Mouse (Mus musculus) liver, postnatal 0 days (tissue): ENCODE results near the gene Gm17402. TPM values are rescaled to one million over a fixed set of nuclear protein-coding genes. Genes with fewer than 3 reads are reported as not detected.

Experiments used
- ATAC-seq: fragments of 200-750 bp; cut with Nextera tagmentation; 2 replicates; pipeline ENCODE4 v1.8.0; 2017; ENCODE audit warnings: mild to moderate bottlenecking, moderate library complexity
- DNase-seq: peaks from one replicate; pipeline ENCODE4 v3.0.0-alpha.2; 2016
- H3K27ac ChIP-seq: fragments of 300-500 bp; sonication (generic); 2 replicates; pipeline ENCODE4 v1.5.1; 2014; ENCODE audit warnings: antibody characterized with exemption, moderate library complexity, mild to moderate bottlenecking, low read depth
- H3K27me3 ChIP-seq: fragments of 300-500 bp; sonication (generic); 2 replicates; pipeline ENCODE4 v1.6.1; 2014; ENCODE audit warnings: low read length, control low read depth, mixed read lengths; ENCODE audit not compliant: insufficient read depth
- H3K36me3 ChIP-seq: fragments of 300-500 bp; sonication (generic); replicated peaks from 2 replicates; pipeline ENCODE4 v1.6.1; 2014; ENCODE audit warnings: mild to moderate bottlenecking, control low read depth, low read length, moderate library complexity, mixed read lengths; ENCODE audit not compliant: insufficient read depth
- H3K4me1 ChIP-seq: fragments of 300-500 bp; sonication (generic); 2 replicates; pipeline ENCODE4 v1.6.1; 2014; ENCODE audit warnings: antibody characterized with exemption, mild to moderate bottlenecking, control low read depth; ENCODE audit not compliant: insufficient read depth
- H3K4me2 ChIP-seq: fragments of 300-500 bp; sonication (generic); 2 replicates; pipeline ENCODE4 v1.6.1; 2014; ENCODE audit warnings: low read depth, mild to moderate bottlenecking, low read length, moderate library complexity, mixed read lengths
- H3K4me3 ChIP-seq: fragments of 300-500 bp; sonication (generic); 2 replicates; pipeline ENCODE4 v1.5.1; 2014; ENCODE audit warnings: low read depth, low read length
- H3K9ac ChIP-seq: fragments of 300-500 bp; sonication (generic); replicated peaks from 2 replicates; pipeline ENCODE4 v1.6.1; 2014; ENCODE audit warnings: mild to moderate bottlenecking, moderate library complexity
- H3K9me3 ChIP-seq: fragments of 300-500 bp; sonication (generic); 2 replicates; pipeline ENCODE4 v1.6.1; 2016; ENCODE audit warnings: mild to moderate bottlenecking, control low read depth, low read length, mixed read lengths
- CTCF ChIP-seq: sonication (generic); IDR thresholded peaks from 2 replicates; pipeline ENCODE4 v1.5.1; 2016; ENCODE audit warnings: antibody characterized with exemption, low read depth
- EP300 ChIP-seq: IDR thresholded peaks from 2 replicates; pipeline ENCODE4 v1.6.1; 2016; ENCODE audit warnings: antibody characterized with exemption, low read depth, mild to moderate bottlenecking
- WGBS: fragments of 180-500 bp; shearing (Covaris S2); extraction: QIAGEN DNeasy Blood & Tissue Kit; methylation state at CpG from one replicate; pipeline ENCODE4 v1.1.7; 2014; ENCODE audit not compliant: insufficient replicate concordance; 5-methylcytosine and 5-hydroxymethylcytosine counted together
- polyA plus RNA-seq: library from polyadenylated mRNA; unstranded; fragments of >200 nt; fragmentation: Nextera tagmentation; extraction: Ambion mirVana; gene quantifications from 2 replicates; pipeline ENCODE4 v1.2.1, GENCODE M21; 2015

The Gm17402 gene
- polyA plus RNA-seq, 1 experiment from 2014 or later, result not detected

DNA sequence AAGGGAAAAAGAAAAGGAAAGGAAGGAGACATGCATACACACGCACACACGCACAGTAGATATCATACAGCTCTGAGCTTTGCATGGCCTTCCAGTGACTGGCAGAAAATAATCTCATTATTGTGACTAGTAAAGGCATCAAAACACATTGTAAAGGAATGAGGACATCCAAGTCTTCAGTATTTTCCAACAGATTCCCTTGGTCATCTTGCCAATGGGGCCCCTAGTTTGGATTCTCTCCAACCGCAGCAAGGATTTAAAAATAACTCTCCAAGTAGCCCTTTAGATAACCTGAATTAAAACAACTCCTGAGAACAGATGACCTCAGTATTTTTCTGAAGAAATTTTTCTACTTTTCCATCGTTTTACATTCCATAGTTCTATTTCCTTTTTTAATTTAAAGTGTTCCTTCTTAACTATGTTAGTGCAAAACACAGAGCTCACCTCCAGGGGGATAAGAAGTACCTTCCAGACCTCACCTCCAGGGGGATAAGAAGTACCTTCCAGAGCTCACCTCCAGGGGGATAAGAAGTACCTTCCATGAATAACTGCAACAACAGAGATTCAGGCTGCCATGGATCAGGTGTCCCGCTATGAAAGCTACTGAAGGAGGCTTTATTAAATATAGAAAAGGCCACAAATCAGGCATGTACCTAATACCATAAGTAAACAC, 5.4 kb downstream of the Gm17402 start:
- H3K9ac ChIP-seq, result no peak overlapping the region
- H3K4me3 ChIP-seq, result no peak overlapping the region
- ATAC-seq (no peak), DNase-seq (no peak)
- no peaks in the 10 kb centered on the region for H3K9me3 ChIP-seq
- H3K27ac ChIP-seq, result no peak overlapping the region
- H3K27me3 ChIP-seq, result peaks cover 8% of the 10 kb centered on the region
- H3K36me3 ChIP-seq, result no peaks in the 10 kb centered on the region
- H3K4me1 ChIP-seq, result peaks cover 5% of the 10 kb centered on the region; the same call in 1 of the 2 replicates
- 66% methylated on average over 5 of the region's 5 CpGs for WGBS
- H3K4me2 ChIP-seq, result no peak overlapping the region
- TF ChIP-seq CTCF (no peak), EP300 (no peak)

DNA sequence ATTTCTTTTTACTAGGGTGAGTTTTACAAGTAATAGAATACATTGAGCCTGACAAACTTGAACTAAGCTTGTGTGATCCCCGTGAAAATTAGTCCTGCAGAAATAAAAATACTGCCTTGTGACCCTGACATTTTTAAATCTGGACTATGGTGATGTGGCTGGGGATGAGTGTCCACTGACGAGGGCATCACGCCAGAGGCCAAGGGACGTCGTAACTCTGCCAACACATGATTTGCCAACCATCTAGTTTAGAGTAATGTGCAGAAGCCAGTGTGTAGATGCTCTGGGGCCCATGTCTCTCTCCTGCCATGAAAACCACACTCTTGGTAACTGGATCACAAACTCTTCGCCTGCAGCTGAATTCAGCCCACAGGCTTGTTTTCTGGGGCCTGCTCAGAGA, 7.5 kb downstream of the Gm17402 start:
- no peak for DNase-seq
- TF ChIP-seq CTCF, result no peak
- no peak for TF ChIP-seq EP300
- WGBS, result 75% methylated on average over 6 of the region's 6 CpGs

DNA sequence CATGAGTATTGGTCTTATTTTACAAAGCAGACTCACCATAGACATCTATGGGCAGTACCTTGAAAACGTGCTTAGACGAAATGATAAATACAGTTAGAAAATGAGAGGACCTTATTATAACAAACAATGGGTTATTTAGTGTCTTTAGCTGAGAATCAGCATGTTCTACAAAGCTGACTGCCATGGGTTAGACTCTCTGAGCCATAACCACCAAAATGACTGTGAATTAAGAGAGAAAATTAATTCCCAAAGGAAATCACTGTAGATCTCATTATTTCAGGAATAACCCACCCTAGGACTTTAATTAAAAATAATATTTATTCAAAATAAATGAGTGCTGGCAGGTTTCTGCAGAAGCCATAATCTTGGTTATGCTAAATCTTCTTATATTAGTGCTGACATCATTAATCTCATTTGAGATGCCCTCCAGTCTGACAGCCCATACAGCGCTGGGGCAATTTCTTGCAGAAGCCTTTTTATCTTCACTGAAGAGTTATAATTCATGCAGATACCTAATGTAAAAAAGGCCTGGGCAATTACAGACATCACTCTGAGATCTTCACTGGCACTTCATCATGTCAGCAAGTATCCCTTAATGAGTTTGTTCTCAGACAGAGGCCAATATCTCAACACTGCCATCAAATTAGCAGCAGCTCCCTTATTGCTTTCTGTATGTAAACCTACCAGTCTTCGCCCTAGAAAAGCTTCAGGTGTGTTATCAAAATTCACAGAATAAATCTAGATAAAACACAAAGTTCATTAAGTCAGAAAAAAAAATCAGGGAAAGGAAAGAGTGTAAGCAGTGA, 8.7 kb downstream of the Gm17402 start:
- ATAC-seq (no peak), DNase-seq (no peak)
- no peak overlapping the region for H3K4me2 ChIP-seq
- H3K4me1 ChIP-seq, result no peaks in the 10 kb centered on the region
- TF ChIP-seq CTCF, result no peak
- TF ChIP-seq EP300, result no peak
- no peaks in the 10 kb centered on the region for H3K27me3 ChIP-seq
- H3K27ac ChIP-seq, result no peak overlapping the region
- H3K36me3 ChIP-seq, result no peaks in the 10 kb centered on the region
- no peak overlapping the region for H3K9ac ChIP-seq
- WGBS, result 70% methylated on average over 4 of the region's 4 CpGs
- H3K4me3 ChIP-seq, result no peak overlapping the region
- H3K9me3 ChIP-seq, result no peaks in the 10 kb centered on the region

More for the DNA sequence above, 7.5 kb downstream of the Gm17402 start:
- Histone ChIP-seq H3K4me2 (no peak overlapping the region), H3K9me3 (no peaks in the 10 kb centered on the region), H3K4me3 (no peak overlapping the region), H3K4me1 (no peaks in the 10 kb centered on the region), H3K27ac (no peak overlapping the region), H3K27me3 (no peaks in the 10 kb centered on the region), H3K36me3 (no peaks in the 10 kb centered on the region), H3K9ac (no peak overlapping the region)
- ATAC-seq, result no peak

DNA sequence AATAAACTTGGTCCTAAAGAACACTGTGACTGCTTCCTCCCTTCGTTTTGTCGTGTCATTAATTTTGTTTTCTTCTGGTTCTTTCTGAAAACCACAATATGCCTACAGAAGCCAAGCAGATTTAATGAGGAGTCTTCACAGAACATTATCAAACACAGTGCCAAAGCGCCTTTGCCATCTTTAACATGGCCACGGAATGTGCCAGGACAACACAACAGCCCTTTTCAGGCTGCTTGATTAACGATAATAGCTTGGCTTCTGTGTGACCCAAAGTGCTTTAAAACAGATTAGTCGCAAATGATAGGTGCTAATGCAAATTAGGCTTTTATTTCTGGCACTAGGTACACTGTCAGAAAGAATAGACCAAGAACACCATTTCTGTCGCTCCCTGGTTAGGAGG, 16.6 kb downstream of the Gm17402 start:
- no peak overlapping the region for H3K9ac ChIP-seq
- H3K27me3 ChIP-seq, result no peaks in the 10 kb centered on the region
- H3K9me3 ChIP-seq, result peaks cover 2% of the 10 kb centered on the region; the same call in 1 of the 2 replicates
- H3K4me1 ChIP-seq, result no peaks in the 10 kb centered on the region
- TF ChIP-seq CTCF (no peak), EP300 (no peak)
- H3K36me3 ChIP-seq, result peaks cover 9% of the 10 kb centered on the region
- no peak overlapping the region for H3K4me2 ChIP-seq
- no peak overlapping the region for H3K27ac ChIP-seq
- no peak overlapping the region for H3K4me3 ChIP-seq
- ATAC-seq (no peak), DNase-seq (no peak)
- 82% methylated on average over 7 of the region's 7 CpGs for WGBS

DNA sequence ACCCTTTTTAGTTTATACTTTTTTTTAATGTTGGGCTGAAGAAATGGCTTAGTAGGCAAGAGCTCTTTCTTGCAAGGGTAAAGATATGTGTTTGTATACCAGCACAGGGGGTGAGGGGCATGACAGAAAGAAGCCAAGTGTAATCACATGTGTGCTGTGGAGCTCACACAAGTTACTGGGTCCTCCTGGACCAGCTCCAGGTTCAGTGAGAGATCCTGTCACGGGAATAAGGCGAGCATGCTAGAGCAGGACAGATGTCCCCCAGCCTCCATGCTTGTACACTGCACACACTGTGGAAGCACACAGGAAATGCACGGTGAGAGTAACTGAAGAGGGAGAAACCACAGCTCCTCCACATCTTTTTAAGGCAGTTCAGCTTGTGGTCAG, 22.2 kb downstream of the Gm17402 start:
- 74% methylated on average over 3 of the region's 3 CpGs for WGBS
- H3K4me3 ChIP-seq, result no peak overlapping the region
- DNase-seq (no peak), ATAC-seq (no peak)
- no peak overlapping the region for H3K27ac ChIP-seq
- H3K4me1 ChIP-seq, result no peaks in the 10 kb centered on the region
- no peak overlapping the region for H3K9ac ChIP-seq
- no peaks in the 10 kb centered on the region for H3K27me3 ChIP-seq
- H3K4me2 ChIP-seq, result no peak overlapping the region
- H3K9me3 ChIP-seq, result no peaks in the 10 kb centered on the region
- TF ChIP-seq EP300 (no peak), CTCF (no peak)
- peaks cover 9% of the 10 kb centered on the region; the same call in 1 of the 2 replicates for H3K36me3 ChIP-seq

DNA sequence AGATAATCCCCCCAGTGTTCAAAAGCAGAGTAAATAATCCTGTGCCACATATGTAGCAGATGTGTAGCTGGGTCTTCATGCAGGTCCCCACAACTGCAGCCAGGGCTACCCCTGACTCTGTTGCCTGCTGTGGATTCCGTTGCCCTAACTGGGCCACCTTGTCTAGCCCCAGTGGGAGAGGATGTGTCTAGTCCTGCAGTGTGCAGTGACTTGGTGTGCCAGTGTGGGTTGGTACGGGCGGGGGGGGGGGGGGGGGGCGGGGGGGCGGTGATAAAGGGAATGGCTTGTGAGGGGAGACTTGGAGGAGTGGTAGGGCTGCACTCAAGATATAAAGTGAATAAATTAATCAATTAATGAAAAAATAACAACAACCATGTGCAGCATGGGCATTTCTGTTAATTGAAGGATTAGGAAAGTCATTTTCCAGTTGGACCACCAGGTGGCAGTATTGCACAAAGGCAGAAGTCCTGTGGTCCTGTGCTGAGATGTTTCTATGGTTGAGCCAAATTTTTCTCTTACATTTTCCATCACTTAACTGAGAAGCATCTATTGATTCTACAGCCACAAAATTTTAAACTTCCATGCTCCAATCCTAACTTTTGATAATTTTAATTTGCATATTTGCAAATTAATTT, 22.7 kb downstream of the Gm17402 start:
- TF ChIP-seq EP300, result no peak
- peak; percentile 83 for TF ChIP-seq CTCF
- Histone ChIP-seq H3K27me3 (no peaks in the 10 kb centered on the region), H3K9ac (no peak overlapping the region), H3K36me3 (peaks cover 7% of the 10 kb centered on the region; the same call in 1 of the 2 replicates), H3K27ac (no peak overlapping the region), H3K4me2 (no peak overlapping the region), H3K4me3 (no peak overlapping the region), H3K9me3 (no peaks in the 10 kb centered on the region), H3K4me1 (no peaks in the 10 kb centered on the region)
- ATAC-seq, result no peak
- 42% methylated on average over 4 of the region's 5 CpGs for WGBS
- DNase-seq, result peak; percentile 44
